Mouse (Mus musculus) MEL (cell line): Measurements from ENCODE around the gene Klrb1b. TPM values are rescaled to one million over a fixed set of nuclear protein-coding genes. Genes with fewer than 3 reads are reported as not detected.

Source experiments
- DNase-seq: peaks from one replicate; pipeline ENCODE4 v3.0.0; 2011; ENCODE audit warnings: low read depth, low spot score
- H3K27ac ChIP-seq: 2 replicates; pipeline ENCODE4 v1.5.1; 2012; ENCODE audit warnings: low read depth, mild to moderate bottlenecking, control low read depth, low read length, moderate library complexity; ENCODE audit not compliant: control insufficient read depth
- H3K27me3 ChIP-seq, 2 experiments: fragments of 150-350 bp in 1 of 2; sonication (generic) in 1 of 2; 2 replicates each; pipeline ENCODE4 v1.6.1; 2012; ENCODE audit warnings: low read length in 2 of 2, mild to moderate bottlenecking in 2 of 2, improper control_type of control experiment in 1 of 2, moderate library complexity in 1 of 2; ENCODE audit not compliant: insufficient read depth in 2 of 2, control insufficient read depth in 1 of 2
- H3K36me3 ChIP-seq, 2 experiments: 2 replicates each; pipeline ENCODE4 v1.6.1; 2012 to 2014; ENCODE audit warnings: low read length in 2 of 2, improper control_type of control experiment in 1 of 2, inconsistent platforms in 1 of 2, mild to moderate bottlenecking in 1 of 2; ENCODE audit not compliant: insufficient read depth in 2 of 2, control insufficient read depth in 1 of 2
- H3K4me1 ChIP-seq, 2 experiments: fragments of 150-350 bp in 1 of 2; sonication (generic) in 1 of 2; 2 replicates each; pipeline ENCODE4 v1.6.1; 2012; ENCODE audit warnings: low read length in 2 of 2, improper control_type of control experiment in 1 of 2, mild to moderate bottlenecking in 1 of 2; ENCODE audit not compliant: insufficient read depth in 2 of 2, control insufficient read depth in 1 of 2
- H3K4me3 ChIP-seq, 2 experiments: fragments of 150-350 bp in 1 of 2; sonication (generic) in 1 of 2; 2 replicates each; pipeline ENCODE4 v1.5.1; 2012; ENCODE audit warnings: low read depth in 2 of 2, low read length in 2 of 2, mild to moderate bottlenecking in 2 of 2, moderate library complexity in 2 of 2, control low read depth in 1 of 2, improper control_type of control experiment in 1 of 2; ENCODE audit not compliant: control insufficient read depth in 1 of 2, insufficient read depth in 1 of 2
- H3K79me2 ChIP-seq: 2 replicates; pipeline ENCODE4 v1.6.1; 2012; ENCODE audit warnings: mild to moderate bottlenecking, low read length, moderate library complexity; ENCODE audit not compliant: control insufficient read depth, poor library complexity, insufficient read depth
- H3K9ac ChIP-seq: 2 replicates; pipeline ENCODE4 v1.6.1; 2012; ENCODE audit warnings: low read depth, mild to moderate bottlenecking, control low read depth, low read length, moderate library complexity; ENCODE audit not compliant: control insufficient read depth, poor library complexity, severe bottlenecking
- H3K9me3 ChIP-seq: fragments of 150-350 bp; sonication (generic); replicated peaks from 2 replicates; pipeline ENCODE4 v1.6.1; 2012; ENCODE audit warnings: mild to moderate bottlenecking, low read length, improper control_type of control experiment, moderate library complexity; ENCODE audit not compliant: insufficient read depth
- BHLHE40 ChIP-seq: IDR thresholded peaks from 2 replicates; pipeline ENCODE4 v1.6.1; 2012; ENCODE audit warnings: low read depth, mild to moderate bottlenecking, inconsistent platforms, low read length, improper control_type of control experiment, borderline replicate concordance
- E2F4 ChIP-seq: IDR thresholded peaks from 2 replicates; pipeline ENCODE4 v1.6.1; 2011; ENCODE audit warnings: low read depth, low read length, improper control_type of control experiment, borderline replicate concordance
- ELF1 ChIP-seq: IDR thresholded peaks from 2 replicates; pipeline ENCODE4 v1.6.1; 2014; ENCODE audit warnings: low read depth, mild to moderate bottlenecking, inconsistent platforms, low read length, improper control_type of control experiment, moderate library complexity
- ETS1 ChIP-seq: IDR thresholded peaks from 2 replicates; pipeline ENCODE4 v1.6.1; 2012; ENCODE audit warnings: low read depth, mild to moderate bottlenecking, inconsistent platforms, low read length, improper control_type of control experiment, moderate library complexity
- GABPA ChIP-seq: IDR thresholded peaks from 2 replicates; pipeline ENCODE4 v1.6.1; 2012; ENCODE audit warnings: low read depth, mild to moderate bottlenecking, inconsistent platforms, low read length, improper control_type of control experiment, moderate library complexity
- GATA1 ChIP-seq: IDR thresholded peaks from 2 replicates; pipeline ENCODE4 v1.6.1; 2011; ENCODE audit warnings: low read depth, low read length, improper control_type of control experiment
- HCFC1 ChIP-seq: IDR thresholded peaks from 2 replicates; pipeline ENCODE4 v1.6.1; 2012; ENCODE audit warnings: low read depth, mild to moderate bottlenecking, inconsistent platforms, low read length, improper control_type of control experiment, moderate library complexity
- JUND ChIP-seq: IDR thresholded peaks from 2 replicates; pipeline ENCODE4 v1.6.1; 2011; ENCODE audit warnings: low read depth, mild to moderate bottlenecking, improper control_type of control experiment, low read length
- KAT2A ChIP-seq: conservative IDR thresholded peaks from 2 replicates; pipeline ENCODE4 v1.6.1; 2012; ENCODE audit warnings: low read depth, low read length, improper control_type of control experiment, inconsistent platforms
- MAX ChIP-seq: IDR thresholded peaks from 2 replicates; pipeline ENCODE4 v1.6.1; 2011; ENCODE audit warnings: low read length, improper control_type of control experiment
- MEF2A ChIP-seq: IDR thresholded peaks from 2 replicates; pipeline ENCODE4 v1.6.1; 2014; ENCODE audit warnings: low read depth, mild to moderate bottlenecking, inconsistent platforms, low read length, improper control_type of control experiment; ENCODE audit not compliant: poor library complexity, insufficient replicate concordance, severe bottlenecking; ENCODE audit errors: extremely low read depth
- MXI1 ChIP-seq: IDR thresholded peaks from 2 replicates; pipeline ENCODE4 v1.6.1; 2011; ENCODE audit warnings: mild to moderate bottlenecking, low read depth, low read length, improper control_type of control experiment
- MYB ChIP-seq: IDR thresholded peaks from 2 replicates; pipeline ENCODE4 v1.6.1; 2011; ENCODE audit warnings: mild to moderate bottlenecking, low read depth, low read length, improper control_type of control experiment
- MYC ChIP-seq: IDR thresholded peaks from 2 replicates; pipeline ENCODE4 v1.6.1; 2011; ENCODE audit warnings: low read depth, mild to moderate bottlenecking, low read length, improper control_type of control experiment, moderate library complexity
- NELFE ChIP-seq: IDR thresholded peaks from 2 replicates; pipeline ENCODE4 v1.6.1; 2011; ENCODE audit warnings: low read depth, low read length, improper control_type of control experiment
- POLR2AphosphoS5 ChIP-seq: IDR thresholded peaks from 2 replicates; pipeline ENCODE4 v1.6.1; 2012; ENCODE audit warnings: low read depth, borderline replicate concordance, mild to moderate bottlenecking, inconsistent platforms, low read length, moderate library complexity, mixed read lengths
- SIN3A ChIP-seq: IDR thresholded peaks from 2 replicates; pipeline ENCODE4 v1.6.1; 2012; ENCODE audit warnings: low read length, improper control_type of control experiment, inconsistent platforms
- SMC3 ChIP-seq: IDR thresholded peaks from 2 replicates; pipeline ENCODE4 v1.6.1; 2011; ENCODE audit warnings: low read depth, low read length, improper control_type of control experiment
- TAL1 ChIP-seq: IDR thresholded peaks from 2 replicates; pipeline ENCODE4 v1.6.1; 2012; ENCODE audit warnings: mild to moderate bottlenecking, inconsistent platforms, low read length, moderate library complexity, mixed read lengths
- TBP ChIP-seq: IDR thresholded peaks from 2 replicates; pipeline ENCODE4 v1.8.0; 2011; ENCODE audit warnings: low read depth, low read length, improper control_type of control experiment
- UBTF ChIP-seq: IDR thresholded peaks from 2 replicates; pipeline ENCODE4 v1.6.1; 2012; ENCODE audit warnings: low read depth, mild to moderate bottlenecking, inconsistent platforms, low read length, improper control_type of control experiment, moderate library complexity, borderline replicate concordance; ENCODE audit not compliant: insufficient read depth
- USF1 ChIP-seq: IDR thresholded peaks from 2 replicates; pipeline ENCODE4 v1.6.1; 2014; ENCODE audit warnings: low read depth, mild to moderate bottlenecking, inconsistent platforms, low read length, improper control_type of control experiment, moderate library complexity
- USF2 ChIP-seq, 2 experiments: IDR thresholded peaks; 2 replicates each; pipeline ENCODE4 v1.6.1; 2011 to 2012; ENCODE audit warnings: improper control_type of control experiment in 2 of 2, low read length in 2 of 2, borderline replicate concordance in 1 of 2, inconsistent platforms in 1 of 2, low read depth in 1 of 2, mild to moderate bottlenecking in 1 of 2; ENCODE audit not compliant: insufficient read depth in 1 of 2
- ZC3H11A ChIP-seq: IDR thresholded peaks from 2 replicates; pipeline ENCODE4 v1.6.1; 2012; ENCODE audit warnings: low read depth, mild to moderate bottlenecking, inconsistent platforms, low read length, improper control_type of control experiment
- ZKSCAN1 ChIP-seq: IDR thresholded peaks from 2 replicates; pipeline ENCODE4 v1.6.1; 2012; ENCODE audit warnings: low read depth, mild to moderate bottlenecking, inconsistent platforms, low read length, improper control_type of control experiment, moderate library complexity
- ZNF384 ChIP-seq: IDR thresholded peaks from 2 replicates; pipeline ENCODE4 v1.6.1; 2012; ENCODE audit warnings: low read depth, mild to moderate bottlenecking, inconsistent platforms, low read length, improper control_type of control experiment
- polyA plus RNA-seq, 2 experiments: library from polyadenylated mRNA; stranded (reverse) in 1 of 2; unstranded in 1 of 2; fragments of >175 nt in 1 of 2; fragments of >200 nt in 1 of 2; gene quantifications; 2 replicates each; pipeline versions ENCODE4 v1.2.1 to v1.2.4; 2012; ENCODE audit warnings: low replicate concordance in 2 of 2, low read depth in 1 of 2; ENCODE audit not compliant: insufficient read length in 2 of 2, insufficient read depth in 1 of 2, missing spikeins in 1 of 2
- total RNA-seq: library from RNA; depleted of rRNA; stranded (reverse); fragments of 300-350 nt; gene quantifications from 2 replicates; pipeline ENCODE4 v1.2.3, GENCODE M21; 2012

Klrb1b gene
- total and polyA plus RNA-seq, 3 experiments, result not detected

DNA sequence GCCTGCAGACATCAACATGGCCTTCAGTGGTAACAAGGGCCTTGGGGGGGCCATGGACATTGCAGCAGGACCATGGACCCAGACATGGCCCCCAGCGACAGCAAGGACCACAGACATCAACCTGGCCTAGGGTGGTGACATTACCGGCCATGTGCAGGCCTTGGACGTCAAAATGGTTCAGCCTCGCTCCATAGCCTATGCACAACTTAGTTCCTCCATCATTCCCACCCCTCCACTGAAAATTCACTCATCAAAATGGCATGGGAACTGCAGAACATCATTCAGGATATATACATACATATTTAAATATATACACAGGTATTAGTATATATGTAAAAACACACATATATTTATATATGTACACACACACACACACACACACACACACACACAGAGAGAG lies 21.3 kb upstream of the Klrb1b start:
- no peak for DNase-seq
- Histone ChIP-seq H3K27ac (no peak overlapping the region), H3K4me1 (peaks cover 4 to 17% of the 10 kb centered on the region in 2 experiments; a peak in 3 of 4 replicates), H3K27me3 (no peaks in the 10 kb centered on the region), H3K9ac (no peak overlapping the region), H3K36me3 (peaks cover 0 to 11% of the 10 kb centered on the region in 2 experiments; a peak in 2 of 4 replicates)
- TF ChIP-seq NELFE (no peak), TBP (no peak), MEF2A (no peak), UBTF (no peak), TAL1 (no peak), ZC3H11A (no peak), GABPA (no peak), POLR2AphosphoS5 (no peak), MYB (no peak), E2F4 (no peak), SIN3A (no peak), GATA1 (no peak), ZNF384 (no peak), ZKSCAN1 (no peak)
- TF ChIP-seq, all 39 proteins: peak for 0
- H3K79me2 ChIP-seq, result no peaks in the 10 kb centered on the region; the same call in 1 of the 2 replicates
- no peaks in the 10 kb centered on the region for H3K9me3 ChIP-seq
- H3K4me3 ChIP-seq, result no peak overlapping the region

- DNase-seq, result peak; percentile 76
- Histone ChIP-seq H3K4me3 (peak overlapping the region; percentile 51), H3K9me3 (no peaks in the 10 kb centered on the region), H3K4me1 (peaks cover 4 to 20% of the 10 kb centered on the region in 2 experiments; a peak in 3 of 4 replicates), H3K79me2 (no peaks in the 10 kb centered on the region; the same call in 1 of the 2 replicates), H3K27ac (no peak overlapping the region), H3K36me3 (peaks cover 0 to 15% of the 10 kb centered on the region in 2 experiments; a peak in 2 of 4 replicates), H3K9ac (peak overlapping the region; percentile 53), H3K27me3 (no peaks in the 10 kb centered on the region)
- TF ChIP-seq MYC (peak; percentile 69), MXI1 (peak; percentile 56), JUND (no peak), KAT2A (no peak), ZNF384 (0 out of 2 replicates have a peak, but pooled peaks have one; percentile 47), HCFC1 (peak; percentile 30; the same call in 1 of the 2 replicates), ETS1 (0 out of 2 replicates have a peak, but pooled peaks have one; percentile 14), USF1 (peak; percentile 58; the same call in 1 of the 2 replicates), BHLHE40 (peak; percentile 87; the same call in 1 of the 2 replicates), USF2 (IDR thresholded peaks at IDR 0.05; ENCODE audit: borderline replicate concordance in 1 of 2, insufficient read depth in 1 of 2, low read depth in 1 of 2, low read length in 2 of 2) (no peak), SMC3 (no peak), MYB (no peak), MAX (peak; percentile 67), ELF1 (peak; percentile 47; the same call in 1 of the 2 replicates)
These were observed 19.9 kb upstream of the Klrb1b start for GRCm38 (mm10) chr6:128845998-128846542.
